Mouse (Mus musculus): ENCODE data around the gene Cacna1c.

DNA sequence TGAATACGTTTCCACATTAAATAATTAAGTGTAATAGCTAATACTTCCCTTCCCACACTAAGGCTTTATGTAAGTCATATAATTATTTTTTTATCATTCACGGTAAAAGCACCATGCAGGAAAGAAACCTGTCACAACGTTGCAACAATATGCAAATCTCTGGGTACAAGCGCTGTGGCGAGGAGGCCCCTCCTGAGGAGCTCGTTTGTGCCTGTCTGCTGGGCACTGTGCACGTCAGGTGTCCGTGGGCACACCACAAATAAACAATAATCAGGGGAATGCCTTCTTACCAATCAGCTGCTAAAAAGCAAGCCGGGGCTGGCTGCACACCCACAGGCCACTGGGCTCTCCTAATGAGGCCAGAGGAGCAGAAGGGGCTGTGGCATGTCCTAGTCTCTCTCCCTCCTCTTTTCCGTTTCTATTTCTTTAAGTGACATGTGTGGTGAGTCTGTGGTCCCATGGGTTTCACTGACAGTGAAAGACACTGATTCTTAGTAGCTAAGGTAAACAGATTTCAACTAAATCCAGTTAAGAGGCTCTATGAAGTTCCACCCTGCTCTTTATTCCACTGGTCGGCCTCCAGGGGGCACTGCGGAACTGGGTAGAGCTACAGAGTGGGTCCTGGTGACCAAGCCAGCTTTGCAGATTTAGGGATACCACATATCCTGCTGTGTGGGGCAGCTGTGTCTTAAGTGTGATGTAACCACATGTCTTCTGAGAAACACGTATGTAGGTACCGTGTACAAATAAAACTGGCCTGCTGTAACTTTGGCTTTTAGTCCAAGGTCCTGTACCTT, 549.8 kb downstream of the Cacna1c start:
- peak; percentile 82 for TF ChIP-seq CTCF (IDR thresholded peaks at IDR 0.05; ENCODE audit: low read depth)
- no peak for TF ChIP-seq EP300 (IDR thresholded peaks at IDR 0.05; ENCODE audit: low read depth)

Measured in liver, postnatal 0 days (tissue).